Mouse (Mus musculus): ENCODE measurements around the gene Palm3.
"Not testable (repeated sequence)": the region's sequence is repeated elsewhere in the genome, so short reads cannot be mapped to it uniquely, and the experiment has no call there.

The Palm3 gene

DNA sequence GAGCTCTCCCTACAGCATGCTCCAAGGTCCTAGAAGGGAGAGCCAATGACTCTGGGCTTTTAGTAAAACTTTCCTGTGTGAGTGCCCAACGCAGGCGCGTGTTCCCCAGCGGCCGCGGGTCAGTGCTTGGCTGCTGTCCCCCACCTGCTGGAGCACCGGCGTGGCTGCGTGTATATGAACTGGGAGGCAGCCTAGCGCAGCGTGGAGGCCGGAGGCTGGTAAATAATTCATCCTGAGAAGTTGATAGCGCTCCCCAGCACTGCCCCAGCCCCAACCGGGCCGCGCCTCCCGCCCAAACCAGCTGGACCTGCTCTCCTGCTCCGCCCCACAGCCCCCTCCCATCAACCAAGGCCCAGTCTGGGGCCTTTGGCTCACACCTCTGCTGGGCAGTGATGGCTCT, at the start of gene Palm3:
Palm3 (plus strand) TSS at position 376 of the 400 bp plus-strand sequence.
- DNase-seq: no peak

DNA sequence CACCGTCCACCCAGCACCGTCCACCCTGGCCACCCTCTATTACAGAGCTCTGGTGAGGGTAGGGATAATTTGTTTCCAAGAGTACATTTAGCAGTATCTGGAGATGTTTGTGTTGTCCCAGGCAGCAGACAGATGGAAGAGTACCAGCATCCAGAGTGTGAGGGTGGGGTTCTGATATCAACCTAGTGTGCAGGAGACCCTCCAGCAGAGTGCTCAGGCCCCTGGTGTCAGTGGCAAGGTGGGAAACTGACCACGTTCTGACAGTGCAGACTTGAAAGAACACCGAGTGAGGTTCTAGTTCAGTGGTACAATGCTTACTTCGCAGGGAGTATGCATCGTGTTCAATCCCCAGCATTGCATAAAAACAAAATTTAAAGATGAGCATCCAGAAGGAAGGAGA, 49.6 kb upstream of the Palm3 start:
- no peak for DNase-seq

DNA sequence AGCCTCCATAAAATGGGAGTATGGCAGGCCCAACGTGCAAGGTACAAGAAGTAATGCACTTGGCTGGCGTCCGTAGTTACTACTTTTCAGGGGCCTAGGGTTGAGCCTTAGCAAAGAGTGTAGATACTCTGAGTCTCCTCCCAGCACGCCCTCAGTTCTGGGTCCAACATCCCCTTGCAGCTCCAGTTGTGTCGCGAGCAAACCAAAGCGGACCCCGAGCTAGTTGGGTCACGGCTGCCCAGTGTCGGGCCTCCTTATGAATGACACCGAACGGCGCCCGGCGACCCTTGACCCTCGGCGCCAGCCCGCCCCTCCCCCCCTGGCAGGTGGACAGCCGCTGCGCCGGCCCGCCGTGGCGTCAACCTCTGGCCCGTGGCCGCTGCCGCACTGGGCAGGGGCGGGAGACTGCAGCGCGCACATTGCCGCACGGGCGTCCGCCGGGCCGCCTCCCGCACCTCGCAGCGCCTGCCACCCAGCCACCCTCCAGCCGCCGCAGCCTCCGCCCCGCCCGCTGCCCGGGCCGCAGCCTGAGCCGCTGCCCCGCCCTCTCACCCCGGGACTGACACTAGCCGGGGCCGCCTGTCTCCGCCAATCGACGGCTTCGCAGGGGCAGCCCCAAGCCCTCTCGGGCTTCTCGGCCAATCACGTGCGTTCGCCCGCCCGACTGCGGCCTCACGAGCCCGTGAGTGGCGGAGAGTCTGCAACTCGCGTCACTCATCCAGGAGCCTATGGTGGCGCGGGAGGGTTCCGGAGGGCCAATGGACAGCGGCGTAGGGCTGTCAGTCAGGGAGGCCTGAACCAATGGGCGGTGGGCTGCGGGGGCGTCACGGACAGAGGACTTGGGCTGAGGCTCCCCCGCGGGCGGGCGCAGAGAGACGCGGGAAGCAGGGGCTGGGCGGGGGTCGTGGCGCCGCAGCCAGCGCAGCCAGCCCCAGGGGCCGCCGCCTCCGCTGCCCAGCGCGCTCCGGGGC, 48.8 kb upstream of the Palm3 start, which contains the start of gene Prkaca:
Prkaca (plus strand) TSS at position 844 of the 971 bp plus-strand sequence.
- peak; percentile 100 for DNase-seq

DNA sequence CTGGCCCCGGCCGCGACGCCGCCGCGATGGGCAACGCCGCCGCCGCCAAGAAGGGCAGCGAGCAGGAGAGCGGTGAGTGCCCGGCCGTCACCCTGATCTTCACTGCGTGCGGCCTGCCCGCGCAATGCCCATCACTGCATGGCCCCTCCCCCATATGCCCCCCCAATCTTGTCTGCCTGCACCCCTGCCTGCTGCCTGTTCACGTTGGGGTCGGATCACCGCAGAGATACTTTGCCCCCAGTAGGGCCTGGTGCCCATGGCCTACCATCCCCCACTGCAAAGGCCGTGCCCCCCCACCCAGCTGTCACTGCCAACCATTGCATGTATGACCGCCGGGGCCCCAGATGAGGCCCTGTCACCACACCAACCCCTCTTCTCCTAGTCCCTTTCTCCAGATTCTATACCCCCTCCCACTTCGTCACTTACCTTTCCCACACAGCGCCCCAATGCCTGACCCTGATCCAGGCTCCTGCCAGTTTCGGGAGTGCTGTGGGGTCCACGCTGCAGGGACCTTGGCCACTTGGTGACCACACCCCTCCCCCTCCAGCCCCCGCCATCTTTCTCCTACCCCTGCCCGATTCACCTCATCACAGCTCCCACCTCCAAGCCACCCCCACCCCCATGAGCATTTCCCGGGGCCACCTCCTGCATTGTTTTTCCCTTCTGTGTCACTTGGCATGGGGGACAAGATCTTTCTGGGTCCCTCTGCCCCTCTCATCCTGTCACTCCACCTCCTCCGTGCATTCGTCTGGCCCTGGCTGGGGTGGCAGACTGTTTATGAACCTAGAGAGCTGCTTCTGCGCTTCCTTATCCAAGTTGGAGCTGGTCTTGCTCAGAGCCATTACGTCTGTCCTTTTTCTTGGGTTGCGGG, 47.9 kb upstream of the Palm3 start:
- DNase-seq: no peak

- no peak for DNase-seq
Observed at GRCm38 (mm10) chr8:83974521-83974920, 46.8 kb upstream of the Palm3 start.

DNA sequence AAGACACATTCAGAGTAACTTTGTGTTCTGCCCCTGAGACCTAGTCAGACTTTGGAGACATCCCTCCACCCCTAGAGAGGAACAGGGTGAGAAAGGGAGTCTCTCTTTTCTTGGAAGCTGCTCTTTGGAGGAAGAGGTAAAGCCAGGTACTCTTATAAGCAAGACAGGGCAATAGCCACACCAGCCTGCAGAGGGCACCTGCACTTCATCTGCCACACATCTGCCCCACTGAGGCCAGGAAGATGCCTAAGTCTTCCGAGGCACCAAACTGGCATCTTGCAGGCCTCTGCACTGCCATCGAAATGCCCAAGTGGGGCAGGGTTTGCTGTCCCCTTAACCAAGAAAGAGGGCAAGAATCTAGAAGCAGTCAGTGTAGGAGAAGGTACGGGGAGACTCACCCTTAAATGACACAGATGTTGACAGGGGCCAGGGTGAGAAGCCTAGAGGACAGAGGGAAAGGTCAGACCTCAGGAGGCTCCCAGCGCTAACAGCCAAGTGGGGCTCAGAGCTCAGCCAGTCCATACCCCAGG, 45.1 kb upstream of the Palm3 start:
- no peak for DNase-seq

DNA sequence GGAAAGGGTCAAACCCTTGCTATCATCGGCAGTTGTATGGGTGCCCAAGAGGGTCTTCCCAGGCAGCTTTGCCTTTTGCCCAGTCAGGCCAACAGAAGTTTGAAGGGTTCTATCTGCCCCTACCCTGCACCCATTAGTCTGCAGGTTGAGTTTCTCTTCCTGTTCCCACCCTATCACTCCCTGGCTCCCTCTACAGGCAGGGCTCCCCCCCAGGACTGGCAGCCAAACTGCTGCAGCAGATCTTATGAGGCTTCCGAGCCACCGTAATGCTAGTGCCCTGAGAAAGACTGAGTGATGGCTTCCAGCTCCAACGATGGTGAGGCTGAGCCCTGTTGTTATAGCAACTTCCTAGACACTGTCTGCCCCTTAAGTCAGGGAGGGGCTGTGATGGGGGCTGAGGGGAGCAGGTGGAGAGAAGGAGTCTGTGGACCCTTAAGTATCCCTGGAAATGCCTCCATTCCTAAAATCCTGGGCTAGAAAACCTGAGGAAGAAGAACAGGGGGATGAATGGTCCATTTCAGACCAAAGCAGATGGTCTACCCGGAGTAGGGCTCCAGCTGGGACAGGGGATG, 44.4 kb upstream of the Palm3 start:
- DNase-seq: no peak

GRCm38 (mm10) chr8:83977646-83978045, 43.6 kb upstream of the Palm3 start:
- no peak for DNase-seq

DNA sequence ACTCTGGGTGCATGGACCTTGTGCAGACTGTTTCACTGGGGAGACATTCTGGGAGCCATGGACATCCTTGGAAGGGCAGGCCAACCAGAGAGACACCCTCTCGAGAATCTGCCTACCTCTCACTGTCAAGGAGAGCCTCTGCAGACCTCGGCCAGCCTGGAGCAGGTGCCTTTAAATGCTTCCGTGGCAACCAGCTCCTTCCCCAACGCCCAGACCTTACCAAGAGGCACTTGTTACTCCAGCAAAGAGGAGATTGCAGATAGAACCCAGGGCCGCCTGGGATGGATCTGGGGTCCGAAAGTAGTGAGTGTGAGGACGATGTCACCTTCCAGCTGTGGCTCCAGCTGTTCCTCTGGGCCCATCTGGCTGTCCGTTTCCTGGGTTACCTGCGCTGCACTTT, 43.1 kb upstream of the Palm3 start:
- DNase-seq: no peak

DNA sequence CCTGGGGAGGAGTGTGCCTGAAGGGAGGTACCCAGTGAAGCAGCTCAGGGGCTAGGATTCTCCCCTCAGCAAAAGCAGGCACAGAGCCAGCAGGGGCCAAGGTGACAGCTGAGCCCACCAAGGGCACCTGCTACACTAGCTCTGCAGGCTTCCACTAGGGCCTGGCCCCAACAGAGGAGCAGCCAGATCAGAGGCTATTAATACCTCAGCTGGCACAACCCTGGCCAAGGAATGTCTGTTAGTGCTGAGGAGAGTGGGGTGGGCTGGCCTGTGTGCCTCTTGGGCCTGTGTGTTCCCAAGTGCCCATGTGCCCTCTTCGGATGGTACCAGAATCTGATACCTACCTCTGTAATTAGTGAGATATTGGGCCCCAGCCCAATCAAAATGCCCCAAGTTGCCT, 41.0 kb upstream of the Palm3 start:
- no peak for DNase-seq

DNA sequence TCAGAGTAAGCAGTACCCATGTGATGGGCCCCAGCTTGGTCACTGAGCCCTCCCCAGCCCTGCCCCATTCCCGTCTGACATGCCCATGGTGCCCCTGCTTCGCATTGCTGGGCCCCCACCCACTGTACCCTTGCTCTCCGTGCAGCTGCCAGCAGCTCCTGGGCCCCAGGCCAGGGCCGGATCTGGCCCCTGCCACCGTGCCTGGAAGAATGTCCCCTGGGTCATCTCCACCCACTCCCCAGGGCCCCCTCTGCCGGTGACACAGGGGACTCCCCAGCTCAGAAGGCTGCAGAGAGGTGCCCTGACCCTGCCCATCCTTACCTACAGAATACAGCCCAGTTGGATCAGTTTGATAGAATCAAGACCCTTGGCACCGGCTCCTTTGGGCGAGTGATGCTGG, 40.4 kb upstream of the Palm3 start:
- DNase-seq: no peak

- no peak for DNase-seq
Observed at GRCm38 (mm10) chr8:83981533-83981932, 39.7 kb upstream of the Palm3 start.

DNA sequence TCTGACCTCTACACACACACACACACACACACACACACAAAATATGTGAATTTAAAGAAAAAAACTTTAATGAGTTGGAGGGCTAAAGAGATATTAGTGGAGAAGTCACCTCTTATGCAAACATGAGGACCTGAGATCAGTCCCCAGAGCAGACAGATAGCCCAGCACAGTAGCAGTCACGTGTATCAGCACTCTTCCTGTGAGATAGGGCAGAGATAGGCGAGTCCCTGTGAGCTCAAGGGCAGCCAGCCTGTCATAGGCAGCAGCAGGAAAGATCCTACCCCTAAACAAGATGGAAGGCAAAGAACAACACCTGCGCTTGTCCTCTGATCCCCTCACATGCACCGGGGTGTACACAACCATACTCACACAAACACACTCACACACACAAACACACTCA, 38.8 kb upstream of the Palm3 start:
- no peak for DNase-seq

- not testable (repeated sequence) for DNase-seq
Observed at GRCm38 (mm10) chr8:83983222-83983621, 38.0 kb upstream of the Palm3 start.

DNA sequence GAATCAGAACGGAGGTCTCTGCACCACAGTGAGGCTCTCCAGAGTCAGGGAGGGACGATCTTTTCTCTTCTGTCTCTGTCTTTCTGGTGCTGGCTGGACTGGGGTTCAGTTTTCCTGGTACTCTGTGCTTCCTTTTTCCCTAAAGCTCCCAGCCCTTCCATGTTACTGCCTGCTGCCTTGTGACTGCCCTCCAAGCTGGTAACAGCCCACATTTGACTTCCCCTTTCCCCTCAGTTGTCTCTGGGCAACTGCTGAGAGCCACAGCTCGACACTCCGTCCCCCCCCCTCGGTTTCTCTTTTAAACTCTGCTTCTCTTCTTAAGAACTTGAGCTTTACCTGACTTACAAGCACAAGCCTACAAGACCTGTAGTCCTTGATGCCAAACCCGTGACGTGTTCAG, 32.0 kb upstream of the Palm3 start:
- DNase-seq: no peak

GRCm38 (mm10) chr8:83990170-83990569, 31.1 kb upstream of the Palm3 start:
- no peak for DNase-seq

- no peak for DNase-seq
Observed at GRCm38 (mm10) chr8:83992488-83992887, 28.8 kb upstream of the Palm3 start.

- DNase-seq: no peak
Observed at GRCm38 (mm10) chr8:83994030-83994429, 27.2 kb upstream of the Palm3 start.

DNA sequence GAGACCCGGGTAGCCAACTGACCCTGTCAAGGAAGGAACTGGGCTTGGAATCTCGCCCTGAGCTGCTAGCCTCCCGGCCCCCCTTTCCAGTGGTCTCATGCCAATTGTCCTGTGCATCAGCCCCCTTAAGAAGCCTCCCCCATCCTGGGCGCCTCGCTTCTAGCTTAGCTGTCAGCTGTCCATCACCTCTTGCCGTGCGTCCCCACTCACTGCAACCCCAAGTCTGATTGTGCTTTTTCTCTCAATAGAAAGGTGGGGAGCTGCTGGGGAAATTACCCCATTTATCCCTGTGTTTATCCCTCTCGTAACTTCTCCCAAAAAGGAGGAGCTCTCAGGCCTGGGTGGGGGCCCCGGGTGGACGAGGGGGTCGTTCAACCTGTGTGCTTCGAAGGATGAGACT, 25.3 kb upstream of the Palm3 start:
- no peak for DNase-seq

DNA sequence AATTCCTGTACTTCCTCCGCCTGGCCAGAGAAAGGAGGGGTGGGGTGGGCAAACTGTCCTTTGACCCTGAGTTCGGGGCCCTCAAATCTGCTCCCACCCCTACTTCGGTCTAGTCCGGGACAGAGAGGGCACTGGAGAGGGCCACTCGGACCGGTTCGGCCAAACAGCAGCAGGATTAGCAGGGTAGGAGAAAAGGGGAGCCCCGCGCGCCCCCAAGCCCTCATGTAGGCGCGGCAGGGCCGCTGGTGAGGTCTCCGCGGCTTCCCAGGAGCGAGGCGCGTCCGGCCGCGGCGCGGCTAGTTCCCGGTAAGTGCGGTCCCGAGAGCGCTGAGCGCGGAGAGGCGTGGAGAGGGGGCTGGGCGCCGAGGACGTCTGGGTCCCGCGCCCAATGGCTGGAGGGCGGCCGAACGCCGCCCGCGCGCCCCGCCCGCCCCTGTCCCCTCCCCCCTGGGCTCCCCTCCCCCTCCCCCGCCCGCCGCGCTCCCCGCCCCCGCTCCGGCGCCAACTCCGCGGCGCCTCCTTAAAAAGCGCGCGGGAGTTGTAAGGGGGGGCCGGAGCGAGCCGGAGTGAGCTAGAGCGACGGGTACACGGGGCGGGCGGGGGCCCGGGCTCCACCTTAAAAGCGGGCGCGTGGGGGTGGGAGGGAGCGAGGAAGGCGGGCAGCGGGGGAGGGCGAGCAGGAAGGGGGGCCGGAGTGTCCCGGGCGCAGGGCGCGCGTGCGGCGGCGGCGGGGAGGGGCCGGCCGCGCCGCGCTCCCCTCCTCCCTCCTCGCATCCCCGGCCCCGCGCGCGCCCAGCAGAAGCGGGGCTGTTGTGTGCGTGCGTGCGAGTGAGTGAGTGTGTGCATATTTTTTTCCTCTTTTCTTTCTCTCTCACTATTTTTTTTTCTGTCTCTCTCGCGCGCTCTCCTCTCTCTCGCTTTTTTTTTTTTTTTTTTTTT, 24.4 kb upstream of the Palm3 start:
- peak; percentile 88 for DNase-seq

DNA sequence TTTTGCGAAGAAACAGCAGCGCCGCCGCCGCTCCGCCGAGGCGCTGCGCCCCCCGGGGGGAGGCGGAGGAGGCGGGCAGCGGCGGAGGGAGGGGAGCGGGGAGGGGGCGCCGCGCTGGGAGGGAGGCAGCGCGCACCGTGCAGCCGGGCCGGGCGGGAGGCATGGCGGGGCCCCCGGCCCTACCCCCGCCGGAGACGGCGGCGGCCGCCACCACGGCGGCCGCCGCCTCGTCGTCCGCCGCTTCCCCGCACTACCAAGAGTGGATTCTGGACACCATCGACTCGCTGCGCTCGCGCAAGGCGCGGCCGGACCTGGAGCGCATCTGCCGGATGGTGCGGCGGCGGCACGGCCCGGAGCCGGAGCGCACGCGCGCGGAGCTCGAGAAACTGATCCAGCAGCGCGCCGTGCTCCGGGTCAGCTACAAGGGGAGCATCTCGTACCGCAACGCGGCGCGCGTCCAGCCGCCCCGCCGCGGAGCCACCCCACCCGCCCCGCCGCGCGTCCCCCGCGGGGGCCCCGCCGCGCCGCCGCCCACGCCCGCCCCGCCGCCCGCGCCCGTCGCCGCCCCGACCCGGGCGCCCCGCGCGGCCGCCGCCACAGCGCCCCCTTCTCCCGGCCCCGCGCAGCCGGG, 23.6 kb upstream of the Palm3 start, which contains the start of gene Samd1:
Samd1 (plus strand) TSS at position 162 of the 631 bp plus-strand sequence.
- peak; percentile 59 for DNase-seq

Data from layer of hippocampus, adult 9-11 months (tissue).